Mouse (Mus musculus): ENCODE results near the gene Ppm1d. TPM values are rescaled to one million over a fixed set of nuclear protein-coding genes. Genes with fewer than 3 reads are reported as not detected.
A peak's percentile ranks its signal among the peaks of the same experiment; 100 is the strongest.

The Ppm1d gene
- polyA plus RNA-seq, 1 experiment = 26.6 TPM

GRCm38 (mm10) chr11:85313361-85313760 is 2.3 kb downstream of the Ppm1d start:
- H3K4me1 ChIP-seq (ENCODE audit: control insufficient read depth, insufficient read depth, low read length) = no peaks in the 10 kb centered on the region
- H3K9me3 ChIP-seq (replicated peaks; ENCODE audit: control insufficient read depth, insufficient read depth, low read length, poor library complexity, severe bottlenecking) = no peaks in the 10 kb centered on the region
- H3K4me3 ChIP-seq (ENCODE audit: low read depth, low read length) = no peak overlapping the region
- peaks cover 15% of the 10 kb centered on the region for H3K36me3 ChIP-seq (ENCODE audit: control insufficient read depth, insufficient read depth, low read length, poor library complexity, severe bottlenecking)
- TF ChIP-seq EP300 (IDR thresholded peaks at IDR 0.05; ENCODE audit: insufficient read depth, low read depth, low read length) (no peak), CTCF (IDR thresholded peaks at IDR 0.05; ENCODE audit: low read depth, low read length) (no peak), POLR2A (IDR thresholded peaks at IDR 0.05; ENCODE audit: insufficient read depth, low read length) (no peak)
- no peaks in the 10 kb centered on the region for H3K27me3 ChIP-seq (ENCODE audit: control insufficient read depth, insufficient read depth, low read length, poor library complexity, severe bottlenecking)
- H3K9ac ChIP-seq (ENCODE audit: low read depth, poor library complexity, severe bottlenecking) = no peak overlapping the region
- H3K27ac ChIP-seq (ENCODE audit: insufficient read depth, low read length) = no peak overlapping the region

GRCm38 (mm10) chr11:85323567-85324330 is 12.7 kb downstream of the Ppm1d start:
- H3K9me3 ChIP-seq (replicated peaks; ENCODE audit: control insufficient read depth, insufficient read depth, low read length, poor library complexity, severe bottlenecking) = no peaks in the 10 kb centered on the region
- 0 out of 2 replicates have a peak, but pooled peaks cover 2% of the 10 kb centered on the region for H3K36me3 ChIP-seq (ENCODE audit: control insufficient read depth, insufficient read depth, low read length, poor library complexity, severe bottlenecking)
- H3K4me3 ChIP-seq (ENCODE audit: low read depth, low read length) = no peak overlapping the region
- H3K27me3 ChIP-seq (ENCODE audit: control insufficient read depth, insufficient read depth, low read length, poor library complexity, severe bottlenecking) = no peaks in the 10 kb centered on the region
- TF ChIP-seq EP300 (IDR thresholded peaks at IDR 0.05; ENCODE audit: insufficient read depth, low read depth, low read length) (no peak), POLR2A (IDR thresholded peaks at IDR 0.05; ENCODE audit: insufficient read depth, low read length) (no peak), CTCF (IDR thresholded peaks at IDR 0.05; ENCODE audit: low read depth, low read length) (no peak)
- no peak overlapping the region for H3K9ac ChIP-seq (ENCODE audit: low read depth, poor library complexity, severe bottlenecking)
- no peaks in the 10 kb centered on the region for H3K4me1 ChIP-seq (ENCODE audit: control insufficient read depth, insufficient read depth, low read length)
- H3K27ac ChIP-seq (ENCODE audit: insufficient read depth, low read length) = no peak overlapping the region

GRCm38 (mm10) chr11:85328717-85329116 is 17.7 kb downstream of the Ppm1d start:
- peaks cover 12% of the 10 kb centered on the region for H3K36me3 ChIP-seq (ENCODE audit: control insufficient read depth, insufficient read depth, low read length, poor library complexity, severe bottlenecking)
- H3K4me3 ChIP-seq (ENCODE audit: low read depth, low read length) = no peak overlapping the region
- H3K4me1 ChIP-seq (ENCODE audit: control insufficient read depth, insufficient read depth, low read length) = no peaks in the 10 kb centered on the region
- TF ChIP-seq POLR2A (IDR thresholded peaks at IDR 0.05; ENCODE audit: insufficient read depth, low read length) (no peak), EP300 (IDR thresholded peaks at IDR 0.05; ENCODE audit: insufficient read depth, low read depth, low read length) (no peak), CTCF (IDR thresholded peaks at IDR 0.05; ENCODE audit: low read depth, low read length) (no peak)
- H3K27me3 ChIP-seq (ENCODE audit: control insufficient read depth, insufficient read depth, low read length, poor library complexity, severe bottlenecking) = no peaks in the 10 kb centered on the region
- H3K9ac ChIP-seq (ENCODE audit: low read depth, poor library complexity, severe bottlenecking) = no peak overlapping the region
- no peak overlapping the region for H3K27ac ChIP-seq (ENCODE audit: insufficient read depth, low read length)
- H3K9me3 ChIP-seq (replicated peaks; ENCODE audit: control insufficient read depth, insufficient read depth, low read length, poor library complexity, severe bottlenecking) = no peaks in the 10 kb centered on the region

GRCm38 (mm10) chr11:85329167-85329894 is 18.3 kb downstream of the Ppm1d start:
- Histone ChIP-seq H3K4me3 (ENCODE audit: low read depth, low read length) (no peak overlapping the region), H3K4me1 (ENCODE audit: control insufficient read depth, insufficient read depth, low read length) (no peaks in the 10 kb centered on the region), H3K36me3 (ENCODE audit: control insufficient read depth, insufficient read depth, low read length, poor library complexity, severe bottlenecking) (peaks cover 13% of the 10 kb centered on the region), H3K9ac (ENCODE audit: low read depth, poor library complexity, severe bottlenecking) (no peak overlapping the region), H3K27me3 (ENCODE audit: control insufficient read depth, insufficient read depth, low read length, poor library complexity, severe bottlenecking) (no peaks in the 10 kb centered on the region), H3K9me3 (replicated peaks; ENCODE audit: control insufficient read depth, insufficient read depth, low read length, poor library complexity, severe bottlenecking) (no peaks in the 10 kb centered on the region), H3K27ac (ENCODE audit: insufficient read depth, low read length) (no peak overlapping the region)
- TF ChIP-seq POLR2A (IDR thresholded peaks at IDR 0.05; ENCODE audit: insufficient read depth, low read length) (no peak), EP300 (IDR thresholded peaks at IDR 0.05; ENCODE audit: insufficient read depth, low read depth, low read length) (no peak), CTCF (IDR thresholded peaks at IDR 0.05; ENCODE audit: low read depth, low read length) (no peak)

GRCm38 (mm10) chr11:85334778-85335177 is 23.7 kb downstream of the Ppm1d start:
- Histone ChIP-seq H3K36me3 (ENCODE audit: control insufficient read depth, insufficient read depth, low read length, poor library complexity, severe bottlenecking) (peaks cover 17% of the 10 kb centered on the region), H3K4me3 (ENCODE audit: low read depth, low read length) (no peak overlapping the region), H3K4me1 (ENCODE audit: control insufficient read depth, insufficient read depth, low read length) (no peaks in the 10 kb centered on the region), H3K9ac (ENCODE audit: low read depth, poor library complexity, severe bottlenecking) (no peak overlapping the region), H3K27ac (ENCODE audit: insufficient read depth, low read length) (no peak overlapping the region), H3K9me3 (replicated peaks; ENCODE audit: control insufficient read depth, insufficient read depth, low read length, poor library complexity, severe bottlenecking) (no peaks in the 10 kb centered on the region), H3K27me3 (ENCODE audit: control insufficient read depth, insufficient read depth, low read length, poor library complexity, severe bottlenecking) (no peaks in the 10 kb centered on the region)
- TF ChIP-seq POLR2A (IDR thresholded peaks at IDR 0.05; ENCODE audit: insufficient read depth, low read length) (no peak), EP300 (IDR thresholded peaks at IDR 0.05; ENCODE audit: insufficient read depth, low read depth, low read length) (no peak), CTCF (IDR thresholded peaks at IDR 0.05; ENCODE audit: low read depth, low read length) (peak; percentile 62)

Data from ES-Bruce4 (cell line).